Mouse (Mus musculus): ENCODE measurements at regions not wholly inside any gene's neighbourhood (a gene's known extent, or its start where the extent isn't known, plus 50 kb on each side); places are given as distances from the start of the nearest gene placed in this dataset.

GRCm38 (mm10) chr7:74908311-74908962 lies 353.9 kb upstream of the Slco3a1 start:
- DNase-seq (ENCODE audit: extremely low spot score in 1 of 2, low spot score in 1 of 2): no peak

- peak in 1 of 2 experiments; percentile 20 for DNase-seq (ENCODE audit: extremely low spot score in 1 of 2, low spot score in 1 of 2)
These were observed 352.8 kb upstream of the Slco3a1 start for GRCm38 (mm10) chr7:74907391-74907790.

- peak; percentile 4 to 54 for DNase-seq (ENCODE audit: extremely low spot score in 1 of 2, low spot score in 1 of 2)
These were observed 322.9 kb upstream of the Slco3a1 start for GRCm38 (mm10) chr7:74877466-74877865.

- DNase-seq (ENCODE audit: extremely low spot score in 1 of 2, low spot score in 1 of 2): peak; percentile 22 to 47
These were observed 322.1 kb upstream of the Slco3a1 start for GRCm38 (mm10) chr7:74876667-74877066.

- DNase-seq (ENCODE audit: extremely low spot score in 1 of 2, low spot score in 1 of 2): no peak
These were observed 315.7 kb upstream of the Slco3a1 start for GRCm38 (mm10) chr7:74870250-74870649.

- DNase-seq (ENCODE audit: extremely low spot score in 1 of 2, low spot score in 1 of 2): no peak
These were observed 308.1 kb upstream of the Slco3a1 start for GRCm38 (mm10) chr7:74862727-74863126.

GRCm38 (mm10) chr7:74844306-74844929 lies 289.8 kb upstream of the Slco3a1 start:
- DNase-seq (ENCODE audit: extremely low spot score in 1 of 2, low spot score in 1 of 2): no peak

GRCm38 (mm10) chr7:74823286-74823685 lies 268.7 kb upstream of the Slco3a1 start:
- peak in 1 of 2 experiments; percentile 2 for DNase-seq (ENCODE audit: extremely low spot score in 1 of 2, low spot score in 1 of 2)

- no peak for DNase-seq (ENCODE audit: extremely low spot score in 1 of 2, low spot score in 1 of 2)
These were observed 238.7 kb upstream of the Slco3a1 start for GRCm38 (mm10) chr7:74793241-74793640.

- DNase-seq (ENCODE audit: extremely low spot score in 1 of 2, low spot score in 1 of 2): peak in 1 of 2 experiments; percentile 7
These were observed 234.1 kb upstream of the Slco3a1 start for GRCm38 (mm10) chr7:74788696-74789095.

- no peak for DNase-seq (ENCODE audit: extremely low spot score in 1 of 2, low spot score in 1 of 2)
These were observed 217.1 kb upstream of the Slco3a1 start for GRCm38 (mm10) chr7:74771435-74772406.

- peak in 1 of 2 experiments; percentile 5 for DNase-seq (ENCODE audit: extremely low spot score in 1 of 2, low spot score in 1 of 2)
These were observed 212.0 kb upstream of the Slco3a1 start for GRCm38 (mm10) chr7:74766550-74766949.

GRCm38 (mm10) chr7:74757469-74757868 lies 202.9 kb upstream of the Slco3a1 start:
- DNase-seq (ENCODE audit: extremely low spot score in 1 of 2, low spot score in 1 of 2): no peak

- DNase-seq (ENCODE audit: extremely low spot score in 1 of 2, low spot score in 1 of 2): no peak
These were observed 193.1 kb upstream of the Slco3a1 start for GRCm38 (mm10) chr7:74747704-74748103.

GRCm38 (mm10) chr7:74734941-74735340 lies 180.4 kb upstream of the Slco3a1 start:
- DNase-seq (ENCODE audit: extremely low spot score in 1 of 2, low spot score in 1 of 2): peak in 1 of 2 experiments; percentile 11

- DNase-seq (ENCODE audit: extremely low spot score in 1 of 2, low spot score in 1 of 2): no peak
These were observed 171.9 kb upstream of the Slco3a1 start for GRCm38 (mm10) chr7:74726324-74726991.

- peak; percentile 65 to 80 for DNase-seq (ENCODE audit: extremely low spot score in 1 of 2, low spot score in 1 of 2)
These were observed 164.7 kb upstream of the Slco3a1 start for GRCm38 (mm10) chr7:74719321-74719720.

- DNase-seq (ENCODE audit: extremely low spot score in 1 of 2, low spot score in 1 of 2): no peak
These were observed 155.5 kb upstream of the Slco3a1 start for GRCm38 (mm10) chr7:74709993-74710581.

- DNase-seq (ENCODE audit: extremely low spot score in 1 of 2, low spot score in 1 of 2): peak; percentile 18 to 46
These were observed 154.4 kb upstream of the Slco3a1 start for GRCm38 (mm10) chr7:74709006-74709405.

GRCm38 (mm10) chr7:74703533-74703932 lies 149.0 kb upstream of the Slco3a1 start:
- no peak for DNase-seq (ENCODE audit: extremely low spot score in 1 of 2, low spot score in 1 of 2)
